Mouse (Mus musculus) stomach, embryonic 16.5 days (tissue): ENCODE measurements around the gene Sufu. TPM values are rescaled to one million over a fixed set of nuclear protein-coding genes. Genes with fewer than 3 reads are reported as not detected.

Experiments used
- ATAC-seq: fragments of 200-750 bp; cut with Nextera tagmentation; 2 replicates; pipeline ENCODE4 v1.8.0; 2017; ENCODE audit warnings: moderate number of reproducible peaks, moderate TSS enrichment; ENCODE audit not compliant: insufficient read depth, low FRiP score
- H3K27ac ChIP-seq: fragments of 300-500 bp; sonication (generic); 2 replicates; pipeline ENCODE4 v1.5.1; 2014; ENCODE audit warnings: low read length
- H3K27me3 ChIP-seq: fragments of 300-500 bp; sonication (generic); 2 replicates; pipeline ENCODE4 v1.6.1; 2014; ENCODE audit warnings: low read length, control low read depth, mixed read lengths; ENCODE audit not compliant: control insufficient read depth, insufficient read depth
- H3K36me3 ChIP-seq: fragments of 300-500 bp; sonication (generic); 2 replicates; pipeline ENCODE4 v1.6.1; 2014; ENCODE audit warnings: low read length; ENCODE audit not compliant: control insufficient read depth, insufficient read depth
- H3K4me1 ChIP-seq: fragments of 300-500 bp; sonication (generic); 2 replicates; pipeline ENCODE4 v1.6.1; 2014; ENCODE audit warnings: low read length, control low read depth, mixed read lengths; ENCODE audit not compliant: control insufficient read depth, insufficient read depth
- H3K4me2 ChIP-seq: fragments of 300-500 bp; sonication (generic); 2 replicates; pipeline ENCODE4 v1.6.1; 2014; ENCODE audit warnings: low read depth, low read length, mixed read lengths
- H3K4me3 ChIP-seq: fragments of 300-500 bp; sonication (generic); replicated peaks from 2 replicates; pipeline ENCODE4 v1.5.1; 2014; ENCODE audit warnings: mild to moderate bottlenecking, low read length
- H3K9ac ChIP-seq: fragments of 300-500 bp; sonication (generic); 2 replicates; pipeline ENCODE4 v1.6.1; 2014; ENCODE audit warnings: low read length
- H3K9me3 ChIP-seq: fragments of 300-500 bp; sonication (generic); replicated peaks from 2 replicates; pipeline ENCODE4 v1.6.1; 2016; ENCODE audit warnings: low read length, control low read depth; ENCODE audit not compliant: control insufficient read depth
- WGBS: fragments of 180-500 bp; shearing (Covaris S2); extraction: QIAGEN DNeasy Blood & Tissue Kit; methylation state at CpG from one replicate; pipeline ENCODE4 v1.1.7; 2014; 5-methylcytosine and 5-hydroxymethylcytosine counted together
- polyA plus RNA-seq: library from polyadenylated mRNA; unstranded; fragments of >200 nt; fragmentation: Nextera tagmentation; extraction: Ambion mirVana; gene quantifications from 2 replicates; pipeline ENCODE4 v1.2.1, GENCODE M21; 2015

The Sufu gene
- polyA plus RNA-seq, 1 experiment from 2014 or later = 26.4 TPM

DNA sequence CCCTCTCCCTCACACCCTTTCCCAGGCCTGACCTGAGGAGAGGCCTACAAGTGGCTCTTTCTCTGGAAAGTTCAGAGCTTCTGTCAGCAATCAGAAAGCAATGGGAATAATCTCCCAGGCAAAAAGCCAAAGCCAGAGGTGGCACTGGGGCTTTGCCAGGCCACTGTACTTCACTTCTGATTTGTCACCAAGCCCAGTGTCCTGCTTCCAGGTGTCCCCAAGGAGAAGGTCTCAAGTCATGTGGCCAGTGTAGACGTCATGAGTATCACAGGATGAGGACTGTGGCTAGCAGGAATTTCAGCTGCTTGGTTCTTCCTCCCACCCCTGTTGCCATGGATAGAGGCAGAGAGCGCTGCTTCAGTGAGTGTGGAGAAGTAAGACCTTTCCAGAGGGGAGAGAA is 63.2 kb downstream of the Sufu start:
- H3K27ac ChIP-seq = no peak overlapping the region
- H3K36me3 ChIP-seq = peaks cover 4% of the 10 kb centered on the region; the same call in 1 of the 2 replicates
- no peak overlapping the region for H3K4me2 ChIP-seq
- peaks cover 18% of the 10 kb centered on the region for H3K4me1 ChIP-seq
- H3K4me3 ChIP-seq = no peak overlapping the region
- 82% methylated on average over 2 of the region's 2 CpGs for WGBS
- H3K9me3 ChIP-seq = no peaks in the 10 kb centered on the region
- H3K27me3 ChIP-seq = no peaks in the 10 kb centered on the region
- ATAC-seq = no peak
- H3K9ac ChIP-seq = no peak overlapping the region

DNA sequence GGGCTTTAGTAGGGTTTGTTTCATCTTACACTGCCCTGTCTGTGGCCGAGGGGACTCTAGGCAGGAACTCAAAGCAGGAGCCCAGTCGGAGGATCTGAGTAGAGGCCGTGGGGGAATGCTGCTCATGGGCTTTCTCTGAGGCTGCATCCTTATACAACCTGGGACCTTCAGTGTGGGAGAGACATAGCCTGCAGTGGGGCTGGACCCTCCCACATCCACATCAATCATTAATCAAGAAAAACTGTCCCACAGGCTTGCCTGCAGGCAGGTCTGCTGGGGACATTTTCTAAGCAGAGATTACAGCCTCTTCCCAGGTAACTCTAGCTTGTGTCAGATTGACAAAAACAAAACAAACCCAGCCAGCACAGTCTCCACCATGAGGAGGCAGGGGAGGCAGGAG is 65.9 kb downstream of the Sufu start:
- Histone ChIP-seq H3K9ac (no peak overlapping the region), H3K9me3 (no peaks in the 10 kb centered on the region), H3K27me3 (no peaks in the 10 kb centered on the region), H3K36me3 (peaks cover 4% of the 10 kb centered on the region; the same call in 1 of the 2 replicates), H3K4me2 (no peak overlapping the region), H3K4me3 (no peak overlapping the region), H3K4me1 (peaks cover 4% of the 10 kb centered on the region; the same call in 1 of the 2 replicates), H3K27ac (no peak overlapping the region)
- no peak for ATAC-seq
- WGBS = 76% methylated on average over 3 of the region's 3 CpGs

DNA sequence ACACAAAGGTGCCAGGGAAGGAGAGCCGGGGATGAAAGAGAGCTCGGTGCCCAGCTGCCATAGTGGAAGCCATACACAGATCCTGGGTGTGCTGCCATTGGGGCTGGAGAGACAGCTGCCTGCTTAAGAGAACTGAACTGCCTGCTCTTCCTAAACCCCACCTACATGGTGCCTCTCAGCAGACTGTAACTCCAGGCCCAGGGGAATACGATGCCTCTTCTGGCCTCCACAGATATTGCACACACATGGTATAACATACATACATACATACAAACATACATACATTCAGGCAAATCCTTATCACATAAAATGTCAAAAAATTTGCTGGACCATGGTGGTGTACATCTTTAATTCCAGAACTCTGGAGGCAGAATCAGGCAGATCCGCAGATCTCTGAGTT is 66.8 kb downstream of the Sufu start:
- H3K4me2 ChIP-seq = no peak overlapping the region
- H3K36me3 ChIP-seq = peaks cover 4% of the 10 kb centered on the region; the same call in 1 of the 2 replicates
- WGBS = 94% methylated on average over 4 of the region's 4 CpGs
- no peak for ATAC-seq
- H3K9me3 ChIP-seq = no peaks in the 10 kb centered on the region
- no peak overlapping the region for H3K9ac ChIP-seq
- no peak overlapping the region for H3K4me3 ChIP-seq
- no peak overlapping the region for H3K27ac ChIP-seq
- H3K27me3 ChIP-seq = no peaks in the 10 kb centered on the region
- H3K4me1 ChIP-seq = peaks cover 4% of the 10 kb centered on the region; the same call in 1 of the 2 replicates

DNA sequence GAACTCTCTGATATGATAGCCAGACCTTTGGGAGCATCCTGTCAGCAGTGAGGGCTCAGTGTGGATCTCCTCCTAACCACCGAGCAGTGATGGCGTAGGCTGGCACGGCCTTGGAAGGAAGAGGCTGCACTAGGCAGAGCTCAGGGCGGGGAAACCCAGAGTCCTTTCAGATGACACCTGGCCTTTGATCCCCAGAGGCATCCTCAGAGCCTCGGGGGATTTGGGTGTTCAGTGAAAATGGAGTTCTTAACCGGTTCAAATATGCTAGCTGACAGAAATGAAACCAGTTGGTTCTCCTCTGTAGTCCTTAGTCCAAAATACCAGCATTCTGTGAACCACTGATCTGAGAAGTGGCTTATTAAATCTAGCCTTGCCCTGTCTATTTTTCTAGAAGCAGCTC is 69.5 kb downstream of the Sufu start:
- no peak overlapping the region; the same call in 1 of the 2 replicates for H3K27ac ChIP-seq
- no peak for ATAC-seq
- H3K36me3 ChIP-seq = peaks cover 4% of the 10 kb centered on the region; the same call in 1 of the 2 replicates
- no peak overlapping the region for H3K4me3 ChIP-seq
- H3K4me1 ChIP-seq = peaks cover 19% of the 10 kb centered on the region
- H3K27me3 ChIP-seq = no peaks in the 10 kb centered on the region
- H3K9ac ChIP-seq = no peak overlapping the region
- no peak overlapping the region for H3K4me2 ChIP-seq
- H3K9me3 ChIP-seq = no peaks in the 10 kb centered on the region
- 68% methylated on average over 6 of the region's 6 CpGs for WGBS

DNA sequence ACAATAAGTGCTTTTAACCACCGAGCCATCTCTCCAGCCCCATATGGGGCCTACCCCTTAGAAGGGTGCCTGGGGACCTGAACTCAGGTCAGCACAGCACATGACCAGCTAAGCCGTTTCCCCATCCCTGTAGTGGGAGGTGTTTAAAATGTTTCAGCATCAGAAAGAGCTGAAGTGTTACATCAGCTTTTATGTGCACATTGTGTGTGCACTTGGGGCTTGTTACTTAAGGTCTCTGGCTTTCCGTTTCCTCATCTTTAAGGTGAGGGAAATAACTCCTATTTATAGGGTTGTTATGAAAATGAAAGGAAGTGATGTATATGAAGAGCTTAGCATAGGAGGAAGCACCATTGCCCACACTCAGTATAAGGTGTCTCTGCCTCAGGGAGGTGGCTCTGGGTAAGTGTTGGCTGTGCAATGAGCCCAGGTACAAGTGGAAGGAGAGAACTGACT is 70.4 kb downstream of the Sufu start:
- Histone ChIP-seq H3K4me2 (no peak overlapping the region), H3K27ac (no peak overlapping the region), H3K36me3 (peaks cover 4% of the 10 kb centered on the region; the same call in 1 of the 2 replicates), H3K9ac (no peak overlapping the region), H3K9me3 (no peaks in the 10 kb centered on the region), H3K27me3 (no peaks in the 10 kb centered on the region), H3K4me3 (no peak overlapping the region), H3K4me1 (peaks cover 28% of the 10 kb centered on the region)
- ATAC-seq = no peak
- WGBS = 58% methylated on average over 3 of the region's 3 CpGs

DNA sequence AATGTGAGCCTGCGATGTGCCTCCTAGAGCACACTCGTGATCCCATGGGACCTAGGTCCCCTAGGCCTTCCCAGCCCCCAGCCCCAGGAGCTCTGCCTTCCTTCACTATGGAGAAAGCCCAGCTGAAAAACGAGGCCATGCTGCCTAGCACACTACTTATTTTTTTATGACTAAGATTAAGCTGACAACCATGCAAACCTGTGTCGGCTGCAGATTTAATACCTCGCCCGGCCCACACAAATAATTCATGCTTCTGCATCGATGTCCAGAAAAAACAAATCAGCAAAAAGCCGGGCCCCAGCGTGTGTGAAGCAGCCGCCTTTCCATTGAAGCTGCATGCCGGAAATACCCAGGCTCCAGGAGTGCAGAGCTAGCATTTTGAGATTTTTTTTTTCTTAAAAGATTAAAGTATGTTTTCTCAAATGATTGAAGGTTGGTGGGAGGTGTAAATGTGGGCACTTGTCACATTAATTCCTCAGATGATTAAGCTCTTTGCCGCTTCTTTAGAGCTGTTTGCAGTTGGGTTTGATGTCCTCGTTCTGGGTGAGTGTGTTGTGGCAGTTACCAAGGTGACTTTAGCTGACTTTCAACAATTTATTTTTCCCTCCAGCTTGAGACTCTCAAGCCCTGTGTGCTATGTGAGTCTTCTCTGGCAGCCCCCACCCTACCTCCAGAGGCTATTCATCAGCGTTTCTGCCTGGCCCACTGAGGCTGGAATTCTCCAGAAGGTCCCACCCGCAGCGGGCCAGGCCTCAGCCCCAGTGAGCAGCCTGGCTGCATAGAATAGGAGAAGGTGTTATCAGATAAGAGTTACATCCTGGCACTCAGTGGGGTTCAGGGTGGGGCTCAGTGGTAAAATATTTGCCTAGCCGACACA is 73.9 kb downstream of the Sufu start:
- WGBS = 23% methylated on average over 17 of the region's 17 CpGs
- peaks cover 25% of the 10 kb centered on the region for H3K4me1 ChIP-seq
- H3K36me3 ChIP-seq = no peaks in the 10 kb centered on the region
- peak overlapping the region; percentile 60 for H3K27ac ChIP-seq
- no peaks in the 10 kb centered on the region for H3K27me3 ChIP-seq
- peak; percentile 31; the same call in 1 of the 2 replicates for ATAC-seq
- H3K4me3 ChIP-seq = no peak overlapping the region
- H3K9me3 ChIP-seq = no peaks in the 10 kb centered on the region
- H3K9ac ChIP-seq = 0 out of 2 replicates have a peak overlapping the region, but pooled peaks have one; percentile 23
- no peak overlapping the region for H3K4me2 ChIP-seq

DNA sequence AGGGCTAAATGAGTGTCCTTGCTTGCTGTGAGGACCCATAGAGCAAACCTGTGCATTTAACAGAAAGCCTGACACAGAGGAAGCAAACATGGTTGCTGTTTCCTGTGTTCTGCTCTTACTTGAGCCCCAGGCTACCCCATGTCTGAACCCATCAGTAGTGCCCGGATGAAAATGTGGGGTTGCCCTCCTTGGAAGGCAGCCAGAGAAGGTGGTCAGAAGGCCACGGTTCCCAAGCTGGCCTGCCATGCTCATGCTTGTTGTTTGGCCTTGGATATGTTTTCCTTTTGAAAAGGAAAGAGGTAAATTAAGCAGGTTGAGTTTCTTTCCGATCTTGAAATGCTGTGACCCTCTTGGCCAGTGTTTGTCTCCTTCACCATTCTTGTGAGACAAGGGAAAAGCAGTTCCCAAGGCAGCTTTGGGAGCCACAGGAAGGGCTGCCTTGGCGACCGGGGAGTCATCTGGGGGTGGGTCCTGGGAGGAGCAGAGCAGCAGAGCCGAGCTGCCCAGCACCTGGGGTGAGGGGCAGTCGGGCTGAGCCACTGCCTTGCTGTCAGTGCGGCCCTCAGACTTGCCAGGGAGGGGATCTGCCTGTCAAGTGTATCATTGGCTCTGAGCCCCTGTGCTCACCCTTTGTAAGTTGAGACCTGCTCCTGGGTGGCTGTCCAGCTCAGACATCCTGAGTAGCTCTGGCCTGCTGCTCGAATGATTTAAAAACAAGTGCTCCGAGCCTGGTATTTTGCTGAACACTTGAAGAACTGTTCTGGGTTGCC is 74.8 kb downstream of the Sufu start:
- Histone ChIP-seq H3K4me1 (peaks cover 25% of the 10 kb centered on the region), H3K4me2 (no peak overlapping the region), H3K9me3 (no peaks in the 10 kb centered on the region), H3K27ac (peak overlapping the region; percentile 60), H3K4me3 (no peak overlapping the region), H3K9ac (peak overlapping the region; percentile 26; the same call in 1 of the 2 replicates), H3K36me3 (no peaks in the 10 kb centered on the region), H3K27me3 (no peaks in the 10 kb centered on the region)
- peak; percentile 67; the same call in 1 of the 2 replicates for ATAC-seq
- 19% methylated on average over 10 of the region's 10 CpGs for WGBS

DNA sequence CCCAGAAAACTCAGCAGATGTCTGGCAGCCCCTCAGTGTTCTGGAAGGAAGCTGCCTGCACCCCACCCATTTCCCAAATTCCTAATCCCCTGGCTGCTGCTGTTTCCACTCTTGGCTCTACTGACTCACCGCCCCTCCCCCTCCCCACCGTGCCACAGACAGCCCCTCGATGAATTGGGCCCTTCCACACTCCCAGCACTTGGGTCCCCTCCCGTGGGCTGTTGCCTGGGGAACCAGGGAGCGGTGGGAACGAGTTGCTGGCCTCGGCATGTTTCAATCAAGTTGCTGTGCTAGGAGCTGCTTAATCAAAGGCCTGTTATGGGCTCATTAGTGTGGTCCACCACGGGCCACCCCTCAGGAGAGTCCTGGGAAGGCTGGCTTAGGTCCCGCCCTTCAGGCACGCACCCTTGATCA is 80.7 kb downstream of the Sufu start:
- H3K4me3 ChIP-seq = no peak overlapping the region
- H3K4me2 ChIP-seq = no peak overlapping the region
- WGBS = 45% methylated on average over 10 of the region's 10 CpGs
- H3K27me3 ChIP-seq = no peaks in the 10 kb centered on the region
- ATAC-seq = no peak
- no peaks in the 10 kb centered on the region for H3K9me3 ChIP-seq
- peak overlapping the region; percentile 89; the same call in 1 of the 2 replicates for H3K27ac ChIP-seq
- H3K4me1 ChIP-seq = peaks cover 50% of the 10 kb centered on the region
- no peak overlapping the region for H3K9ac ChIP-seq
- H3K36me3 ChIP-seq = no peaks in the 10 kb centered on the region

DNA sequence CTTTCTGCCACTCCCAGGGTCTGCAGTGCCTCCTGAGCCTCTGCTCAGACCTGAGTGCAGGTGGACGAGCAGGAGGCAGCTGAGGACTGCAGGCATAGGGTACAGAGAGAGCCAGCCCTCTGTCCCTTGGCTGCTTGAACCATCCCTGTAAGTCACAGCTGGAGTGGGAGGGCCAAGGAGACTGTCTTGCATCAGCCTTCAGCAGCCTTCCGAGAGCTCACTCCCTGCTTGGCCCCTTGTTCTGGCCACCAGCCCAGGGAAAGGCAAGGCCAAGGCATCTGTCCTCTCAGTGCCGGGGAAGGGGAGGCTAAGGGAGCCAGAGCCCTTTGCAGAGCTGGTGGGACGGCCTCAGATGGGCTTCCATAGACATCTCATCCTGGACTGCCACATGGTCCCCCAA is 81.5 kb downstream of the Sufu start:
- H3K4me2 ChIP-seq = no peak overlapping the region
- peaks cover 58% of the 10 kb centered on the region for H3K4me1 ChIP-seq
- H3K27me3 ChIP-seq = no peaks in the 10 kb centered on the region
- no peak overlapping the region for H3K4me3 ChIP-seq
- peak overlapping the region; percentile 89 for H3K27ac ChIP-seq
- no peak for ATAC-seq
- no peaks in the 10 kb centered on the region for H3K9me3 ChIP-seq
- no peak overlapping the region; the same call in 1 of the 2 replicates for H3K9ac ChIP-seq
- H3K36me3 ChIP-seq = no peaks in the 10 kb centered on the region
- 69% methylated on average over 4 of the region's 4 CpGs for WGBS
